Mouse (Mus musculus) embryo, embryonic 11.5 days (tissue): ENCODE measurements around the gene Lca5l.
A peak's percentile ranks its signal among the peaks of the same experiment; 100 is the strongest.
"Not testable (repeated sequence)": the region's sequence is repeated elsewhere in the genome, so short reads cannot be mapped to it uniquely, and the experiment has no call there.

Experiments used
- DNase-seq: peaks from one replicate; pipeline ENCODE4 v3.0.0-alpha.2; 2012; ENCODE audit warnings: low read depth, low spot score

Gene Lca5l

GRCm38 (mm10) chr16:96168837-96169236 is 23.2 kb downstream of the Lca5l start:
- DNase-seq = no peak

DNA sequence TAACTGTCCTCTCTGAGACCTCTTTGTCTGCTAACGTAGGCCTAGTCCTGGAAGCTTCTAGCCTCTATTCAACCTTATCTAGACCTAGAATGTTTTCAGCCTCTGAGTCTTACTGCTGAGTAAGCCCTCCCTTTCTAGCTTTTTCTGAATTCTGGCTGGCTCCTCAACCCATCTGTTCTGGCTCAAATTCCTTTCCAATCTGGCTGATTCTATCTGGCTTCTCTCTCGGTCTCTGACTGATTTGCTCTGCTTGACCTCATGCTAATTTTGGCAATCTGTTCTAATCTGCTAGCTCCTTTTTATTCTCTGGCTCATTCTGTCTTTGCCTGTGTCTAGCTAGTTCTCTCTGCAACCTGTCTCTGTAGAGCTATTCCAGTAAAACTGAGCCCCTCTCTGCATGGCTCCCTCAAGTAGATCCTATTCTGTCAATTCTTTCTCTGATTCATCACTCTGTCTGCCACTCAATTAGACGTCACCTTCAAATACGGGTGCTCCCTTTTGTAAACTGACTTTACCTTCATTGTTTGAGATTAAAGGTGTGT is 26.3 kb downstream of the Lca5l start:
- no peak for DNase-seq

DNA sequence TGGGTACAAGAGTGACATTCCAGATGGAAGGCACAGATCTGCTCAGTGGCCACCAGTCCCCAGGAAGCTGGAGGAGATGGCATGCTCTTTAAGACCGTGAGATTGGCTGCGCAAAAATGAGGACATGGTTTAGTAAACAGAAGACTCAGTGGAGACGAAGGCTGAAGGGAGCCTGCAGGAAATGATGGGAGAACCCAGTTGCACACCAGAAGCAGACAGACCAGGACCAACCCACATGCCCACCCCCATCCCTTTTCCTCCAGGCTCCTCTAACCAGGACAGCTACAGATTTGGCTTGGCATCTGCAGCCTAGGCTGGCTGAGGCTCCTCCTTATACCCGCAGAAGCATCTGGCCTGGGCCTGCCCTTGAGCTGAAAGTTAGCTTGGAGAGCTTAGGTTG is 30.7 kb downstream of the Lca5l start:
- no peak for DNase-seq

GRCm38 (mm10) chr16:96160927-96161326 is 31.1 kb downstream of the Lca5l start:
- no peak for DNase-seq

GRCm38 (mm10) chr16:96159794-96160346 is 32.2 kb downstream of the Lca5l start:
- no peak for DNase-seq

GRCm38 (mm10) chr16:96159091-96159731 is 32.9 kb downstream of the Lca5l start:
- peak; percentile 60 for DNase-seq

- DNase-seq = no peak
Measured at GRCm38 (mm10) chr16:96158511-96159080, 33.5 kb downstream of the Lca5l start.

DNA sequence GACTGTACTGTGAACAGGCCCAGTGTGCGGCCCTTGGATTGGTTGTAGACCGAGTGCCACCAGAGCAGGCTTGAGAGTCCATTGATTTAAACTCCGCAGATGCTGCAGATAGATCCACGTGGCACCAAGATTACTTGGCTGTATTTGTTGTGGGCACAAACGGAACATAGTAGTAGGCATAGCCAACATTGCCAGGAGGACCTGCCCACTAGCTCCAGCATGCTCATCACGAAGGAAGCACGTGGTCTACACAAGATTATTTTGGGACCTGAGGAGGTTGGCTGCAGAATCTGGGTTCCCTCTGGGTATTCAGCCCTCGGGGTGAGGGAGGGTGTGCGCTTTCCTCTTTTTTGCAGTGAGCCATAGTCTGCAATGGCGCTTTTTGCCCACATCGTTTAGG is 34.9 kb downstream of the Lca5l start:
- DNase-seq = no peak

GRCm38 (mm10) chr16:96156019-96156418 is 36.1 kb downstream of the Lca5l start:
- no peak for DNase-seq

GRCm38 (mm10) chr16:96154476-96154875 is 37.6 kb downstream of the Lca5l start:
- DNase-seq = no peak

GRCm38 (mm10) chr16:96151551-96151950 is 40.5 kb downstream of the Lca5l start:
- no peak for DNase-seq

- DNase-seq = no peak
Measured at GRCm38 (mm10) chr16:96150995-96151394, 41.1 kb downstream of the Lca5l start.

DNA sequence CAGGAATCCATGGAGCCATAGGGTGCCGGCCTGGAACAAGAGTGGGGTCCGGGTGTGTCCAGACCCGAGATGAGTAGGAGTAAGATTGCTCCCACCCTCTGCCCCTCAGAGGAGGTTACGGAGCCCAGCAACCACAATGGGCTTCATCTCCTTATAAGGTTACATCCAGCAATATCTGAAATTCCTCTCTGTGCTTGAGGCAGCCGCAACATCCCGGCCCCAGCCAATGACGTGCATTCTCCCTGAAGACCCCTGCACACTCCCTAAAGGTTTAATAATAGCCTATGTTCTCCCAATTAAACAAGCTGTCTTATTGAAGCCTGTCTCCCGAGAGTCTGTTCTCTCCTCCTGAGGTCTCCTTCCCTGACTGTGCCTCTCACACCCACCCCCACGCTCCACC is 42.8 kb downstream of the Lca5l start:
- DNase-seq = no peak

- DNase-seq = no peak
Measured at GRCm38 (mm10) chr16:96148834-96149233, 43.2 kb downstream of the Lca5l start.

DNA sequence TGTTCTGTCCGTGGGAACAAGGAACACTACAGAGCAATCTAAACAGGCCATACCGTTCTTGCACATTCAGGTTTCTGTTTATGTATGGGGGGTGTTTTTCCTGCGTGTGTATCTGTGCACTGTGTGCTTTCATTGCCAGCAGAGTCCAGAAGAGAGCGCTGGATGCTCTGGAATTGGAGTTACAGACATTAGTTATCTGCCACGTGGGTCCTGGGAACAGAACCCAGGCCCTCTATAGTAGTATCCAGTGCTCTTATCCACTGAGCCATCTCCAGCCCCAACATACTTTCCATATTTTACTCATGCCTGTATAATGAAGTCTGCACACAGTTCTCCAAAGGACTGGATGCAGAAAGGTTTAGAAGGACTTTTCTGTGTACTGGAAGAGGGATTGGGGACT is 46.3 kb downstream of the Lca5l start:
- DNase-seq = no peak

- DNase-seq = peak; percentile 100
Measured at GRCm38 (mm10) chr16:96145110-96145800, 46.8 kb downstream of the Lca5l start, which contains the start of gene Wrb. Gene Wrb, plus strand, starts transcription at chr16:96145407.

DNA sequence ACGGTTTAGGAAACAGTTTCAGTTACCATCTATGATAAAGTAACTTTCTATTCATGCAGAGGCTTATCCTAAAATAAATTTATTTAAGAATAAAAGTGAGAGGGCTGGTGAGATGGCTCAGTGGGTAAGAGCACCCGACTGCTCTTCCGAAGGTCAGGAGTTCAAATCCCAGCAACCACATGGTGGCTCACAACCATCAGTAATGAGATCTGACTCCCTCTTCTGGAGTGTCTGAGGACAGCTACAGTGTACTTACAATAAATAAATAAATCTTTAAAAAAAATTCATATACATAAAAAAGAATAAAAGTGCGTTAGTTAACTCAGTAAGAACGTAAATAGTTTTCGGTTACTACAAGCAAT is 47.3 kb downstream of the Lca5l start:
- DNase-seq = not testable (repeated sequence)

DNA sequence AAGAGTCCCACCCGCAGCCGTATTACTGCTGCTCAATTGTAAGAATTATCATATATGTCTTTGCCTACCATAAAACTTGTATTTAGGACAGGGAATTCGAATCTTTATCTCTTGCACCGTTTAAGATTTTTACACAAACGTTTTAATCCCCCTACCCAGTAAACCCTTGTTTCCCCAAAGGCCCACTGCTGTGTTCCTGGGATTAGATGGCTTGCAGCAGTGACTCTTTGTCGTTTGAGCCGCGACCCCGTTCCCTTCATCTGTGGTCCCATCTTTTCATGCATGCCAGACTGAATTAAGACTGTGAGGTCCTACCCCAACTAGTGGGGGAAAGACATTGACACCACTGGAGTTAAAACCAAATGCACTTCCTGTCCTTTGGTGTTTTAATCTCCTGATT is 63.6 kb downstream of the Lca5l start:
- no peak for DNase-seq

DNA sequence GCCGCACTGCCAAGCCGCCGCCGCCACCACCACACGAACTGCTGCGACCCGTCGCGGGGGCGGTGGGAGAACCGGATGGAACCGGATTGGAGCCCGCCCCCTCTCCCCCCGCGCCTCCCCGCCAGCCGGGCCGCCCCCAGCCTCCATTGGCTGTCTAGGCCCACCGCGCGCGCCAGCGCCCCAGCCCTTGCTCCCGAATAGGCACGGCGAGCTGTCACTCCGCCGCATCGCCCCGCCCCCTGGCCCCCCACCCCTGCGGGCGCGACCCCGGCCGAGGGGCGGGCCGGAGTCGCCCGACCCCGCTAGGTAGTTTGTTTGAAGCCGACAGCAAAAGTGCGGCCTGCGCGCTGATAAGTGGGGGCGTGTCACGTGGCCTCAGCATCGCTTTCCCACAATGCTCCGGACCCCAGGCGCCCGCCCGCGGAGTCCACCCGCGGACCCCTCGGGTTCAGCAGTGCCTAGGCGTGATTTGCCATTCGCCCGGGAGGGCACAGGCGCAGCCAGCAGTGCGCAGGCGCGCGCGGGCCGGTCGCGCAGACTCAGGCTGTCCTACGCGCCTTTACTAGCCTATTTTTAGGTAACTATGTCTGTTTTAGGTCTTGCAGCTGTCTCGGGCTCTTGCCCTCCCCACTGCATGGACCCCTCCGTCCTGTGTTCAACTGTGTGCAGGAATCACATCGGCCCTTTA is 64.3 kb downstream of the Lca5l start, which contains the start of gene Hmgn1:
Gene Hmgn1, minus strand, starts transcription at position 73 of the 688 bp plus-strand sequence.
- peak; percentile 96 for DNase-seq

DNA sequence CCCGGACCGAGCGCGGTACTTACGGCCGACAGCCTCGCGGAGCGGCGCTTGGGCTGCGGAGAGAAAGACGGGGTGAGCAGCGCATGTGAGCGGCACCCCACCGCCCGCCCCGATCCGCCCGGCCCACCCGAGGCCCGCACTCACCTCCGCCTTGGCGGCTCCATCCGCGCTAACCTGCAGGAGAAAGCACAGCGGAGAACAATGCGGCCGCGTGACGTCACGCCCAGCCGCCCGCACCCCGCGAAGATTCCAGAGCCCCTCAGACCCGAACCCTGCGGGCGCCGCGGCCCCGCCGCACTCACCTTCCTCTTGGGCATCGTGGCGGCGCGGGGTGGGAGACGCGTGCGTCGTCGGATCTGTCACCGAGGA is 64.8 kb downstream of the Lca5l start:
- peak; percentile 55 for DNase-seq

- DNase-seq = no peak
Measured at GRCm38 (mm10) chr16:96126684-96127171, 65.3 kb downstream of the Lca5l start.
